Mouse (Mus musculus): ENCODE data around the gene Fxr2. TPM values are rescaled to one million over a fixed set of nuclear protein-coding genes. Genes with fewer than 3 reads are reported as not detected.

Gene Fxr2
- polyA plus RNA-seq, 1 experiment: 9.7 TPM

DNA sequence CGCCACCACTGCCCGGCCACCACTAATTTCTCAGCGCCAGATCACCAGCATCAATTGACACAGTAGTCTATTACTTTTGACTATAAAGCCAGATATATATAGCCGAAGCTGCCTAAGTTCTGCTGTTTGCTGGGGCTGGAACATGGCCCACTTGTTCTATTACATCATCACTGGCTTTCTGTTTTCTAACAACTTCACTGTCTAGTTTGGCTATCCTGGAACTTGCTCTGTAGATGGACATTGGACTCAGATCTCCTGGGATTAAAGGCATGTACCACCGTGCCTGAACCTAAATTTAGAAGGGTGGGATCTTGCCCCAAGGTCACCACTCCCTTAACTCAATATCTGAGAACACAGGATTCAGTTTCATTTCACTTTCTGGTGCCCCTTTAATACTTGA is 13.1 kb downstream of the Fxr2 start:
- no peaks in the 10 kb centered on the region for H3K9me3 ChIP-seq (ENCODE audit: control insufficient read depth, low read length)
- H3K4me3 ChIP-seq (replicated peaks): no peak overlapping the region
- peaks cover 96% of the 10 kb centered on the region for H3K36me3 ChIP-seq (ENCODE audit: control insufficient read depth)
- no peaks in the 10 kb centered on the region for H3K27me3 ChIP-seq (ENCODE audit: control insufficient read depth)
- TF ChIP-seq TAL1 (IDR thresholded peaks at IDR 0.05; ENCODE audit: low read length) (no peak), GATA1 (IDR thresholded peaks at IDR 0.05; ENCODE audit: low read length) (no peak)
- peaks cover 3% of the 10 kb centered on the region for H3K4me1 ChIP-seq (ENCODE audit: control insufficient read depth)

DNA sequence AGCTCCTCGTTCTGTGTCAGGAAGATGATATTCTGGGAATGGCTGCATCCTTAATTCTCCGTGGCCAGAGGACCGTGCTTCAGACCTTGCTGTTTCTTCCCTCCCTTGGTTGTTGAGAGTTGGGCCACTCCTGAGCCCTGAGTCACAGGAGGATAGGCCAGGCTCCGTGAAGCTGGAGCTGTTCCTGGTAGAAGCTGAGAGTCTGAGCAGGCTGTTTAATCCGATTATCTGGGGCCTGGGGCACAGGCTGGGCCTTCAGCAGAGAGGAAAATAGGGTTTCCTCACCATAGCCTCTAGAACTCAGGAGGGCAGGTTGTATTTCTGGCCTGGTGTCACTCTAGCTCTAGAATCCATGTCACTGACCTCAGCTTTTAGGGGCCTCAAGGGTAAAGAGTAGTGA is 20.6 kb downstream of the Fxr2 start:
- Histone ChIP-seq H3K36me3 (ENCODE audit: control insufficient read depth) (peaks cover 94% of the 10 kb centered on the region), H3K4me3 (replicated peaks) (no peak overlapping the region), H3K27me3 (ENCODE audit: control insufficient read depth) (no peaks in the 10 kb centered on the region), H3K9me3 (ENCODE audit: control insufficient read depth, low read length) (no peaks in the 10 kb centered on the region), H3K4me1 (ENCODE audit: control insufficient read depth) (peaks cover 42% of the 10 kb centered on the region)
- no peak for TF ChIP-seq TAL1 (IDR thresholded peaks at IDR 0.05; ENCODE audit: low read length)
- no peak for TF ChIP-seq GATA1 (IDR thresholded peaks at IDR 0.05; ENCODE audit: low read length)

DNA sequence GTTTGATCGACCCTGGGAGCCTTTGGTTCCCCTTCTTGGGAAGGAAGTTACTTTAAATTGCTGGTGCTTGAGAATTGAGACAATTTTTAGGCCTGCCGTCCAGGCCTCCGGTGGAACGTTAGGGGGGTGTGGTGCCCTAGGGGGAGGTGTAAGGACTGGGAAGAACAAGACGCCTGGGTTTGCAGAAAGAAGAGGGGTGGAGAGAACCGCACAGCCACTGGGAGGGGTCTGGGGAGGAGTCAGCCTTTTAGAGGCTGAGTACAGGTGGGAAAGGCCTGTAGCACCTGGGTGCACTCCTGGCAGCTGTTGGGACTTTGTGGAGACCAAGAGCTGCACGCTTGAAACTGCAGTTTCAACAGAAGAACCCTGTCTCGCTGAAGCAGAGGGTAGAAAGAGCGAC is 22.0 kb downstream of the Fxr2 start:
- no peaks in the 10 kb centered on the region for H3K9me3 ChIP-seq (ENCODE audit: control insufficient read depth, low read length)
- no peak for TF ChIP-seq TAL1 (IDR thresholded peaks at IDR 0.05; ENCODE audit: low read length)
- no peaks in the 10 kb centered on the region for H3K27me3 ChIP-seq (ENCODE audit: control insufficient read depth)
- H3K36me3 ChIP-seq (ENCODE audit: control insufficient read depth): peaks cover 91% of the 10 kb centered on the region
- H3K4me3 ChIP-seq (replicated peaks): no peak overlapping the region
- H3K4me1 ChIP-seq (ENCODE audit: control insufficient read depth): peaks cover 47% of the 10 kb centered on the region

DNA sequence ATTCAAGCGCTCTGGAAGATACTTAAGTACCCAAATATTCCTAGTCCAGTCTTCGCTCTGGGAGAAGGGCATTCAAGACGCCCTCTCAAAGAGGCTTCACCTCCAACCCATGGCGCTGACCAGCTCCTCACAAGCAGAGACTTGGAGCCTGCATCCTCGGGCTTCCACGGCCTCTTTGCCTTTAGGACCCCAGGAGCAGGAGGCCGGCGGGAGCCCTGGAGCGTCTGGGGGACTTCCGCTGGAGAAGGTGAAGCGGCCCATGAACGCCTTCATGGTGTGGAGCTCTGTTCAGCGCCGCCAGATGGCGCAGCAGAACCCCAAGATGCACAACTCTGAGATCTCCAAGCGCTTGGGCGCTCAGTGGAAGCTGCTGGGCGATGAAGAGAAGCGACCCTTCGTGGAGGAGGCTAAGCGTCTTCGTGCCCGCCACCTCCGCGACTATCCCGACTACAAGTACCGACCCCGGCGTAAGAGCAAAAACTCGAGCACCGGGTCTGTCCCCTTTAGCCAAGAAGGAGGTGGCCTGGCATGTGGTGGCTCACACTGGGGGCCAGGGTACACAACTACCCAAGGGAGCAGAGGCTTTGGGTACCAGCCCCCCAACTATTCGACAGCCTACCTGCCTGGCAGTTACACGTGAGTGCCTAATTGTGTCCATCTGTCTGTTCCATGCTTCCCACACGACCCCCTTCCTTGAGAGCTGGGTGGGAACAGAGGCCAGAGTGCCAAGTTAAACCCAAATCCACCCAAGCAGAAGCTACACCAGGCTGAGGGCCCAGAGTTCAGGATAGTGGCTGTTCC is 22.7 kb downstream of the Fxr2 start, which contains the start of gene Sox15:
Gene Sox15 (plus strand): TSS at position 51 of the 801 bp plus-strand sequence.
- Histone ChIP-seq H3K9me3 (ENCODE audit: control insufficient read depth, low read length) (no peaks in the 10 kb centered on the region), H3K36me3 (ENCODE audit: control insufficient read depth) (peaks cover 91% of the 10 kb centered on the region), H3K4me3 (replicated peaks) (no peak within 1 kb of the TSS), H3K27me3 (ENCODE audit: control insufficient read depth) (no peaks in the 10 kb centered on the region), H3K4me1 (ENCODE audit: control insufficient read depth) (peaks cover 53% of the 10 kb centered on the region)
- TF ChIP-seq TAL1 (IDR thresholded peaks at IDR 0.05; ENCODE audit: low read length) (no peak), GATA1 (IDR thresholded peaks at IDR 0.05; ENCODE audit: low read length) (no peak)

DNA sequence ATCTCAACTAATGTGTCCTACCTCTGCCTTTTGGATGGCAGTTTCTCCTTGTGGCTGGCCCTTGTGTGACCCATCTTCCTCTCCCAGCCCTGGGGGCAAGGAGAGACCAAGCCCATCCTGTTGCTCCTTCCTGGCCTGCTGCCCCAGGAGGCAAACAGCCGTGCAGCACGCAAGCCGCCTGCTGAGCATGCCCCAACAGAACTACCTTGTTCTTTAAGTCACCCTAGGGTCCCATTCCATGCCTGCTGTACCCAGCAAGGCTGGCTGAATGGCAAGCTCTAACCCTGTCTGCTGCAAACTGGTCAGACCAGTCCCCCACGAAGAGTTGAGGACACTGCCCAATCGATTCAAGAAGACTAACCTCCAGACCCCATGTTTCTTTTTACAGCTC is 23.3 kb downstream of the Fxr2 start:
- TF ChIP-seq GATA1 (IDR thresholded peaks at IDR 0.05; ENCODE audit: low read length): no peak
- no peak for TF ChIP-seq TAL1 (IDR thresholded peaks at IDR 0.05; ENCODE audit: low read length)
- H3K9me3 ChIP-seq (ENCODE audit: control insufficient read depth, low read length): no peaks in the 10 kb centered on the region
- H3K4me1 ChIP-seq (ENCODE audit: control insufficient read depth): peaks cover 58% of the 10 kb centered on the region
- peaks cover 85% of the 10 kb centered on the region for H3K36me3 ChIP-seq (ENCODE audit: control insufficient read depth)
- H3K4me3 ChIP-seq (replicated peaks): no peak overlapping the region
- no peaks in the 10 kb centered on the region for H3K27me3 ChIP-seq (ENCODE audit: control insufficient read depth)

DNA sequence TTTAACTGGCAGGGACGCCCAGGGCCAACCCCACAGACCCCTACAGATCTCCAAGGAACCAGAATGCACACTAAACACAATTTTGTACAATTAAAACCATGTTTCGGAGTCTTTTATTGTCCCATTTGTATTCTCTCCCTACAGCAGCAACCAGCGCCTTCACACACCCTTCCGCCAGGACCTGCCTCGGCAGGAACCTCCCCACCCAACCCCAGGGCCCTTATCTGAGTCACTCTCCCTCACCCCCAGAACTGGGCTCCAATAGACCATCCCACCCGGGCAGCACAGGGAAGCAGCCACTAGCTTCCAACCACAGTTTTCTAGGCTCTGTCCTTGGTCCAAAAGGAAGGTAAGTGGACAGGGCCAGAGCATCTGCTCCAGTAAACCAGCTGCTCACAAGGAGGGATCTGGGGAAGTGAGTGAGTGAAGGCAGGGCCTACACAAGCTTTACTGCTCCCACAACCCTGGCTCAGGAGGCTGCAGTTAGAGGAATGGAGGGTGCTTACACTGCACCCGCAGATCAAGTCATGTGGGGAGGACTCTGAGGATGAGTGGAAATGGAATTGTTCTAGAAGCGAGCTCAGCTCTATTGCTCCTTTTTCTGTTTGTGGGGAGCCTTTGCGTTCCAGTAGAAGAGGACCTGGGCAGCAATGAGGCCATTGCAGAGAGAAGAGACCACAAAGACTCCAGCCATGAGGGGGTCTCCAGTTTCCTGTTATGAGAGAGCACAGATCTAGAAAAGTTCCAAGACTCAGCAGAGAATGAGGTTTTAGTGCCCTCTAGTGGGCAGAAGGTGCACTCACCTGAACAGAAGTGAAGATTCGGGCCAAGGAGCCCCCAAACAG is 24.0 kb downstream of the Fxr2 start:
- H3K27me3 ChIP-seq (ENCODE audit: control insufficient read depth): no peaks in the 10 kb centered on the region
- peaks cover 66% of the 10 kb centered on the region for H3K4me1 ChIP-seq (ENCODE audit: control insufficient read depth)
- TF ChIP-seq GATA1 (IDR thresholded peaks at IDR 0.05; ENCODE audit: low read length) (no peak), TAL1 (IDR thresholded peaks at IDR 0.05; ENCODE audit: low read length) (no peak)
- peaks cover 77% of the 10 kb centered on the region for H3K36me3 ChIP-seq (ENCODE audit: control insufficient read depth)
- no peaks in the 10 kb centered on the region for H3K9me3 ChIP-seq (ENCODE audit: control insufficient read depth, low read length)
- no peak overlapping the region for H3K4me3 ChIP-seq (replicated peaks)

DNA sequence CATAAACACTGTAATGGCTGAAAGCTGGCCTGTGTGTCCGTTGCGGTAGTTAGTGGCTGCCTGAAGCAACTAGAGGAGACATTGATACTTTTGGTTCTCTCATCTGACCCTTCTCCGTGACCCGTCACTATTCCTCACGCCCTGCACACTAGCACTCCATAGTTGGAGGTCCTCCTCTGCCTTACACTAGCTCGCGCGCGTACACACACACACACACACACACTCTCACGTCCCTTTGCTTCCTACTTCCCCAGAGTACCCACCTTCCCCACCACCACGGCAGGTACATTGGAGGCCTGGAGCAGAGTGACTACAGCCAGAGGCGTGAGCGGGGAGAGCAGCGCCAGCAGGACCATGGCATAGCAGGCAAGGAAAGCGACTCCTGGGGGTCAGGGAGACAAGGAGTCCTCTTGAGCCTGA is 24.7 kb downstream of the Fxr2 start:
- no peaks in the 10 kb centered on the region for H3K27me3 ChIP-seq (ENCODE audit: control insufficient read depth)
- no peak for TF ChIP-seq GATA1 (IDR thresholded peaks at IDR 0.05; ENCODE audit: low read length)
- TF ChIP-seq TAL1 (IDR thresholded peaks at IDR 0.05; ENCODE audit: low read length): no peak
- no peak overlapping the region for H3K4me3 ChIP-seq (replicated peaks)
- no peaks in the 10 kb centered on the region for H3K9me3 ChIP-seq (ENCODE audit: control insufficient read depth, low read length)
- peaks cover 67% of the 10 kb centered on the region for H3K4me1 ChIP-seq (ENCODE audit: control insufficient read depth)
- peaks cover 71% of the 10 kb centered on the region for H3K36me3 ChIP-seq (ENCODE audit: control insufficient read depth)

DNA sequence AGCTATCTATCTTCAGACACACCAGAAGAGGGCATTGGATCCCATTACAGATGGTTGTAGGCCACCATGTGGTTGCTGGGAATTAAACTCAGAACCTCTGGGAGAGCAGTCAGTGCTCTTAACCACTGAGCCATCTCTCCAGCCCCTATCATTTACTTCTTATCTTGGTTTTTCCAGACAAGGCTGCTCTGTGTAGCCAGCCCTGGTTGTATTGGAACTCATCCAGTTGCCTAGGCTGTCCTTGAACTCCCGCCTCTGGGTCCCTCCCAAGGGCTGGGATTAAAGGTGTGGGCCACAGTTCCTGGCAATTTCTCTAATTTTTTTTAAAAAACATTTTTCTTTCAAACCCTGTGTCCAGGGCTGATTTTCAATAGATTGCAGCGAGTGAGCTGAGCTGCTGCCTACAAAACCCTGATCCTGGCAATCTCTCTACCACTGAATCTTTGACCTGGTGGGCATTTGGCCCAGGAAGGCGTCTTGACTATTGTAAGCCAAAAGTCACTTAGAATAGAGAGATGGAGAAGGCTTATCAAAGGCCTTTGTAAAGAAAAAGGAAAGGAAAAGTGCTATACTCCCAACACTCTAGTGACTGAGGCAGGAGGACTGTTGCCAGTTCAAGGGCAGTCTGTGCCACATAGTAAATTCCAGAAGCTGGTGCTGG is 28.6 kb downstream of the Fxr2 start:
- Histone ChIP-seq H3K4me1 (ENCODE audit: control insufficient read depth) (peaks cover 71% of the 10 kb centered on the region), H3K9me3 (ENCODE audit: control insufficient read depth, low read length) (no peaks in the 10 kb centered on the region), H3K36me3 (ENCODE audit: control insufficient read depth) (peaks cover 71% of the 10 kb centered on the region), H3K4me3 (replicated peaks) (peak overlapping the region; percentile 87), H3K27me3 (ENCODE audit: control insufficient read depth) (no peaks in the 10 kb centered on the region)
- TF ChIP-seq TAL1 (IDR thresholded peaks at IDR 0.05; ENCODE audit: low read length): no peak
- no peak for TF ChIP-seq GATA1 (IDR thresholded peaks at IDR 0.05; ENCODE audit: low read length)
